9 mouse cellular contexts compared by ENCODE assay signal in the genomic region with DNA sequence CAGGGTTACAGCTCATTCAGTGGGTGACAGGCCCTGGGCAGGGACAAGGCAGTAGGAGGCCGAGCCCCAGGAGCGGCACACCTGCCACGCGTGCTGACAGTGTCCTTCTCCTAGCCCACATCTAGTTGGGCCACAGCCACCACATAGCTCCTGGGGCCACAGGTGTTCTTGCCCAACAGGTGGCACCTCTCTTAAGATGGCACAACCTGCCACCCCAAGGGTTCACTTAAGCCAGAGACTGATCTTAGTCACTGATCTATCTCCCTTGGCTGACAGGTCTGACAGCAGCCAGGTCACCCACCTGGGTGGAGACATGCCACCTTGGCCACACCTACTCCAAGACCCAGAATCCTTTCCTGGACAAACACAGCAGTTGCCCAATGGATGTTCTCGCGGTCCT. TPM values are rescaled to one million over a fixed set of nuclear protein-coding genes. Genes with fewer than 3 reads are reported as not detected.
DNase-seq lines count a peak whose midpoint lies in the region; ATAC-seq and TF ChIP-seq lines count a peak whose summit lies in the region.
"Had no signal": no experiment of that assay in that cellular context is flagged by ENCODE, and none has a peak within 500 bp of the region (broad histone marks: within the 10 kb centered on the region; RNA-seq: fewer than 3 reads in every experiment).

No protein-coding gene starts in this region.

- no peak for ATAC-seq in midbrain, embryonic 13.5 days
- no peak for ATAC-seq in midbrain, embryonic 11.5 days (ENCODE audit: low FRiP score)
- no peak for ATAC-seq in liver, embryonic 11.5 days (replicated peaks; ENCODE audit: low FRiP score)

- no peak for DNase-seq in gastrocnemius, adult 2 months
- DNase-seq in gastrocnemius, postnatal 4 days (ENCODE audit: low spot score in 2 of 2): no peak
- no peak for DNase-seq in midbrain, embryonic 11.5 days (ENCODE audit: low spot score, missing footprints)
- DNase-seq in liver, embryonic 11.5 days (ENCODE audit: low spot score): no peak
- peak; percentile 45 for DNase-seq in testis, postnatal 10 days (ENCODE audit: low spot score)
- DNase-seq in MN1 (ENCODE audit: low spot score): no peak
- no peak for DNase-seq in left cerebral cortex, adult 9 months (ENCODE audit: low spot score in 2 of 2)

- 94% methylated on average over 6 of the region's 6 CpGs for WGBS in midbrain, embryonic 13.5 days
- 84% methylated on average over 6 of the region's 6 CpGs for WGBS in midbrain, embryonic 11.5 days
- 86% methylated on average over 6 of the region's 6 CpGs for WGBS in liver, embryonic 11.5 days

- H3K27ac ChIP-seq in gastrocnemius, adult 2 months: peak overlapping the region; percentile 80
- H3K27ac ChIP-seq in midbrain, embryonic 13.5 days: no peak overlapping the region
- H3K27ac ChIP-seq in midbrain, embryonic 11.5 days (ENCODE audit: low read depth, low read length): no peak overlapping the region
- H3K27ac ChIP-seq in liver, embryonic 11.5 days (ENCODE audit: low read depth, low read length): peak overlapping the region; percentile 28; the same call in 1 of the 2 replicates

- no peak overlapping the region for H3K9ac ChIP-seq in midbrain, embryonic 13.5 days (replicated peaks)
- H3K9ac ChIP-seq in midbrain, embryonic 11.5 days (ENCODE audit: low read length): no peak overlapping the region
- no peak overlapping the region; the same call in 1 of the 2 replicates for H3K9ac ChIP-seq in liver, embryonic 11.5 days (ENCODE audit: low read depth, low read length)

- no peaks in the 10 kb centered on the region for H3K9me3 ChIP-seq in midbrain, embryonic 13.5 days
- no peaks in the 10 kb centered on the region for H3K9me3 ChIP-seq in midbrain, embryonic 11.5 days (ENCODE audit: control insufficient read depth, low read length)
- no peaks in the 10 kb centered on the region for H3K9me3 ChIP-seq in liver, embryonic 11.5 days (ENCODE audit: control insufficient read depth, low read length)

- TF ChIP-seq CTCF in gastrocnemius, adult 2 months (IDR thresholded peaks at IDR 0.05): no peak

- peaks cover 5% of the 10 kb centered on the region; the same call in 1 of the 2 replicates for H3K36me3 ChIP-seq in midbrain, embryonic 13.5 days
- no peaks in the 10 kb centered on the region; the same call in 1 of the 2 replicates for H3K36me3 ChIP-seq in midbrain, embryonic 11.5 days (ENCODE audit: control insufficient read depth, insufficient read depth, low read length)
- H3K36me3 ChIP-seq in liver, embryonic 11.5 days (ENCODE audit: control insufficient read depth, insufficient read depth, low read length): peaks cover 2% of the 10 kb centered on the region; the same call in 1 of the 2 replicates

- peaks cover 3% of the 10 kb centered on the region; the same call in 1 of the 2 replicates for H3K27me3 ChIP-seq in midbrain, embryonic 13.5 days
- H3K27me3 ChIP-seq in midbrain, embryonic 11.5 days (ENCODE audit: control insufficient read depth, insufficient read depth, low read length): no peaks in the 10 kb centered on the region
- H3K27me3 ChIP-seq in liver, embryonic 11.5 days (replicated peaks; ENCODE audit: control insufficient read depth, insufficient read depth, low read length): no peaks in the 10 kb centered on the region

- H3K4me3 ChIP-seq in gastrocnemius, adult 2 months: peak overlapping the region; percentile 61
- H3K4me3 ChIP-seq in midbrain, embryonic 13.5 days (replicated peaks): no peak overlapping the region
- H3K4me3 ChIP-seq in midbrain, embryonic 11.5 days (ENCODE audit: low read depth, low read length): no peak overlapping the region
- H3K4me3 ChIP-seq in liver, embryonic 11.5 days (ENCODE audit: low read depth, low read length): no peak overlapping the region; the same call in 1 of the 2 replicates

- peak overlapping the region; percentile 16; the same call in 1 of the 2 replicates for H3K4me2 ChIP-seq in midbrain, embryonic 13.5 days (replicated peaks)
- no peak overlapping the region for H3K4me2 ChIP-seq in midbrain, embryonic 11.5 days
- peak overlapping the region; percentile 97 for H3K4me2 ChIP-seq in liver, embryonic 11.5 days

- peaks cover 50% of the 10 kb centered on the region for H3K4me1 ChIP-seq in midbrain, embryonic 13.5 days (replicated peaks)
- H3K4me1 ChIP-seq in midbrain, embryonic 11.5 days (ENCODE audit: control insufficient read depth, insufficient read depth, low read length): peaks cover 12% of the 10 kb centered on the region
- peaks cover 36% of the 10 kb centered on the region for H3K4me1 ChIP-seq in liver, embryonic 11.5 days (replicated peaks; ENCODE audit: control insufficient read depth, insufficient read depth, low read length)

- intact Hi-C loops in gastrocnemius, adult 2 months (cut with DNase I): no loop called here

RNA-seq across cellular contexts. Expression of a gene that starts 3.1 kb away (rescaled TPM):
- 100 to 1,000 TPM in 1 of 2 experiments, 10 to 100 TPM in 1; 86.4 to 110 TPM for total RNA-seq in gastrocnemius, adult 2 months (2021)
- total RNA-seq in gastrocnemius, postnatal 4 days (2021): 10 to 100 TPM; 61.8 to 62.1 TPM
- 50.5 and 54.3 TPM in 2 replicates for polyA plus RNA-seq in midbrain, embryonic 13.5 days (2015; fragmentation: Nextera tagmentation; extraction: Ambion mirVana)
- 53.4 and 57.0 TPM in 2 replicates for polyA plus RNA-seq in midbrain, embryonic 11.5 days (2014; fragmentation: Nextera tagmentation; extraction: Ambion mirVana)
- 104 and 111 TPM in 2 replicates for polyA plus RNA-seq in liver, embryonic 11.5 days (2014; fragmentation: Nextera tagmentation; extraction: Ambion mirVana)

RNA-seq across cellular contexts. Expression of a gene that starts 3.2 kb away (rescaled TPM):
- 1 to 10 TPM; 4.8 to 6.0 TPM for total RNA-seq in gastrocnemius, adult 2 months (2021)
- 10 to 100 TPM; 11.7 to 15.1 TPM for total RNA-seq in gastrocnemius, postnatal 4 days (2021)
- 3.2 and 4.6 TPM in 2 replicates for polyA plus RNA-seq in midbrain, embryonic 13.5 days (2015; fragmentation: Nextera tagmentation; extraction: Ambion mirVana)
- 6.1 and 7.0 TPM in 2 replicates for polyA plus RNA-seq in midbrain, embryonic 11.5 days (2014; fragmentation: Nextera tagmentation; extraction: Ambion mirVana)
- polyA plus RNA-seq in liver, embryonic 11.5 days (2014; fragmentation: Nextera tagmentation; extraction: Ambion mirVana): 9.3 and 9.4 TPM in 2 replicates

RNA-seq across cellular contexts. Expression of a gene that starts 18.1 kb away (rescaled TPM):
- 100 to 1,000 TPM in 1 of 2 experiments, 10 to 100 TPM in 1; 97.4 to 112 TPM for total RNA-seq in gastrocnemius, adult 2 months (2021)
- 10 to 100 TPM; 77.1 TPM for total RNA-seq in gastrocnemius, postnatal 4 days (2021)
- 153 and 155 TPM in 2 replicates for polyA plus RNA-seq in midbrain, embryonic 13.5 days (2015; fragmentation: Nextera tagmentation; extraction: Ambion mirVana)
- 97.1 and 99.1 TPM in 2 replicates for polyA plus RNA-seq in midbrain, embryonic 11.5 days (2014; fragmentation: Nextera tagmentation; extraction: Ambion mirVana)
- 110 and 116 TPM in 2 replicates for polyA plus RNA-seq in liver, embryonic 11.5 days (2014; fragmentation: Nextera tagmentation; extraction: Ambion mirVana)

RNA-seq across cellular contexts. Expression of a gene that starts 36.6 kb away (rescaled TPM):
- 10 to 100 TPM; 12.1 to 13.6 TPM for total RNA-seq in gastrocnemius, adult 2 months (2021)
- 10 to 100 TPM; 27.3 to 28.5 TPM for total RNA-seq in gastrocnemius, postnatal 4 days (2021)
- 25.1 and 26.5 TPM in 2 replicates for polyA plus RNA-seq in midbrain, embryonic 13.5 days (2015; fragmentation: Nextera tagmentation; extraction: Ambion mirVana)
- polyA plus RNA-seq in midbrain, embryonic 11.5 days (2014; fragmentation: Nextera tagmentation; extraction: Ambion mirVana): 13.6 TPM in 2 replicates
- 17.4 and 18.7 TPM in 2 replicates for polyA plus RNA-seq in liver, embryonic 11.5 days (2014; fragmentation: Nextera tagmentation; extraction: Ambion mirVana)

RNA-seq across cellular contexts. Expression of a gene that starts 48.4 kb away (rescaled TPM):
- total RNA-seq in gastrocnemius, adult 2 months (2021): 1 to 10 TPM; 5.2 to 6.9 TPM
- 10 to 100 TPM; 41.4 to 45.9 TPM for total RNA-seq in gastrocnemius, postnatal 4 days (2021)
- polyA plus RNA-seq in midbrain, embryonic 13.5 days (2015; fragmentation: Nextera tagmentation; extraction: Ambion mirVana): 20.0 and 26.3 TPM in 2 replicates
- polyA plus RNA-seq in midbrain, embryonic 11.5 days (2014; fragmentation: Nextera tagmentation; extraction: Ambion mirVana): 16.6 and 27.2 TPM in 2 replicates
- polyA plus RNA-seq in liver, embryonic 11.5 days (2014; fragmentation: Nextera tagmentation; extraction: Ambion mirVana): 10.8 and 11.7 TPM in 2 replicates
- total RNA-seq: neutrophil, adult 5-6 weeks had no signal

Comparison
In these comparisons a context has a peak if more than half of its experiments do, and no peak if none do; other contexts are left out.
1. H3K27ac ChIP-seq: peak in gastrocnemius, adult 2 months (single experiment) and liver, embryonic 11.5 days (single experiment); none in midbrain, embryonic 13.5 days (single experiment) and midbrain, embryonic 11.5 days (single experiment).